Mouse (Mus musculus) liver, adult (tissue): ENCODE measurements around the gene Krtap7-1.

Experiments
- GATA4 ChIP-seq: IDR thresholded peaks from 2 replicates; pipeline ENCODE4 v1.6.1; 2014; ENCODE audit warnings: mild to moderate bottlenecking, low read length; ENCODE audit not compliant: insufficient replicate concordance

Gene Krtap7-1

GRCm38 (mm10) chr16:89508223-89508622 is at the start of gene Krtap7-1:
Gene Krtap7-1 (minus strand): TSS chr16:89508323.
- no peak for TF ChIP-seq GATA4

- TF ChIP-seq GATA4, result no peak
Measured at GRCm38 (mm10) chr16:89550298-89550697, 42.2 kb upstream of the Krtap7-1 start.

- no peak for TF ChIP-seq GATA4
Measured at GRCm38 (mm10) chr16:89538031-89538484, 29.9 kb upstream of the Krtap7-1 start.

DNA sequence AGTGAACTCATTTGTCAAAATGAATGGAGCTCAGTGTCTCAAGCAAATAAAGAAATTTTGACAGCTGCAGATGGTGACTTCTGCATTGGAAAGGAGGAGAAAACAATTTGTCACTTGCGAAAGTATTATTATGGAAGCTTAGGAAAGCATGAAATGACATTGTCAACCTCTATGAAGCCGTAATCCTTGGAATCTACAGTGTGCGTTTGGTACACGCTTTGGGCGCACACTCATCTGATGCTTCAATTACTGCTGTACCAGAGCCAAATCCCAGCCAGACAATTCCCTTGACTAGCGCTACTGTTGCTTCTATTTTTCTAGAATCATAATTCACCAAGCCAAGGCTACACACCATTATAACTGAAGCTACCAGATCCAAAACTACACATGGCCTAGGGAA is 29.2 kb upstream of the Krtap7-1 start:
- no peak for TF ChIP-seq GATA4

DNA sequence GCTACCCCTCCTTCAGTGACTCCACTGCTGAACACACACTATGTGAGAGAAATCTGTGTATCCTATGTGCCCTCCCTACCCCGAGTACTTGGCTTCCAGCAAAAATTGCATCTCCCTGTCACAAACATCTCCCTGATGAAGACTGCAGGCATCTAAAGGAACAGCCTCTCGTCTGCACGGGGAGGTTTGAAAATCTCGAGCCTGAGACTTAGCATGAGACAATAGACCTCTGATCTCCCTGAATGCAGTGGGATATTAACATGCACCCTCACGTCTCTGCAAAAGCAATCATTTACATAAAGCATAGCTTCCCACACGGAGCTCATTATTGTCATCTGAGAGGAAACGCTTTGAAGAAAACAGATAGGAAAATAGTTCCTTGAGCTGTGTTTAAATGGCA is 22.4 kb upstream of the Krtap7-1 start:
- no peak for TF ChIP-seq GATA4

DNA sequence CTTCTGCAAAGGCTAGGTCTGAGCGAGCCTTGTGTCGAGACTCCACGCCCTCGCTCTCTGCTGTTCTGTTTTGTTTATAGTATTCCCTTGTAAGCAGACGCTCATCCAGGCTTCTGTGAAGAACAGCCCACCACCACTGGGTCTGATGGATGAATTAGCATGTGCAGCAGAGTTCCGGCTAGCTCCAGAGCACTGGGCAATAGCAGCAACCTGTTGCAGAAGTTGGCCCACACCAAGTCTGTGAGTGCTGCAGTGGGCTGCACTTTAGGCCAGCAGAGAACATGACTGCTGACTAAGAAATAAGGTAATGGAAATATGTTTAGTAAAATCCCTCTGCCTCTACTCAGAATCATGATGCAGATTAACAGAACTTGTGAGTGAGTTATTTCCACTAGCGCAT is 21.7 kb upstream of the Krtap7-1 start:
- no peak for TF ChIP-seq GATA4

GRCm38 (mm10) chr16:89528380-89528779 is 20.3 kb upstream of the Krtap7-1 start:
- no peak for TF ChIP-seq GATA4

GRCm38 (mm10) chr16:89520996-89521395 is 12.9 kb upstream of the Krtap7-1 start:
- no peak for TF ChIP-seq GATA4

GRCm38 (mm10) chr16:89520555-89520954 is 12.4 kb upstream of the Krtap7-1 start:
- TF ChIP-seq GATA4, result no peak

DNA sequence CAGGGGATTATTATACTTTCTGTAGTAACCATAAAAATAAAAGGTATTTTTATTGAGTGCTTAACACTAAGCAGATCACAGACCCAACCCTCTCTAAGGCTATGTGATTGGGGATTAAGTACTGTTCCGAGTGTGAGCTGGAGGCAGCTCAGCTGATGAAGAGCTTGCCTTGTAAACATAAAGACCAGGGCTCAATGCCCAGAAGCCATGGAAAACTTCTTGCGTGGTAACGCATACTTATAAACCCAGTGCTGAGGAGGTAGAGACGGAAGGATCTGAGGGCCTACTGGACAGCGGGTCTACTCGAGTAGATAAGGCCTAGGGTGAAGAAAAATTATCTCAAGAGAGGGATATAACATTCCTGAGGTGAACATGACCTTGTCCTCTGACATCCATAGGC is 12.0 kb upstream of the Krtap7-1 start:
- TF ChIP-seq GATA4, result no peak

DNA sequence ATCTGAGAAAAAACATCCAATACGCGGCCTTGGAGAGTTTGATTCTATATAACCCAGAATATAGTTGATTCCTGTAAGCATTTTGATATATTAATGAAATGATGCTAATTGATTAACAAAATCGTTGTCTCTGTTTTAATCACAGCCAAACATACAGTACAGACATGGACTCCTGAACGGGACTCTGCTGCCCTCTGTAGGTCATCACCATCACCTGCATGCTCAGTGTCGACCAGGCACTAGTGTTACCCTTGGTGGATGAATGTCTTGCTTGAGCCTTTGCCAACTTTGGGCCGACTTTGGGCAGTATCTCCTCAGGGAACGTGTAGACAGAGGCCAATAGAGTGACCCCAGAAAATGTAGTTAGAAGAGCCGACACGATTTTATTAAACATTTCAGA is 9.5 kb upstream of the Krtap7-1 start:
- TF ChIP-seq GATA4, result no peak

- no peak for TF ChIP-seq GATA4
Measured at GRCm38 (mm10) chr16:89513431-89513830, 5.3 kb upstream of the Krtap7-1 start.

- TF ChIP-seq GATA4, result no peak
Measured at GRCm38 (mm10) chr16:89503571-89503970, 4.6 kb downstream of the Krtap7-1 start.

DNA sequence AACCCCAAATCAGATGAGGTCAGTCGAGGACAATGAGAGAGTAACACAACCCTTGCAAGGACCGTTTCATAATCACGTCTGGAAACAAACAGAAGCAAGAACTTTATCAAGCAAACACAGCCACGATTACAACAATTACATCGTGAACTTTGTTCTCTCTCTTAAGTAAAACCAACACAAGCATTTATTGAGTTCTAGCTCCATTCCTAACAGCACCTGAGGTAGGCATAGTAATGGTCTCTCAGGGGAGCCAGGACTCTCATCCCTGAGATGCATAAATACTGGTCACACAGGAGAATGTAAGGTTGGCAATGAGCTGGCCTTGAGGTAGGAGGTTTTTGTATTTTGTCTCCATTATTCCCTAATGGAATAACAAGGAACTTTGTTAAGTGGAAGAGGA is 6.3 kb downstream of the Krtap7-1 start:
- no peak for TF ChIP-seq GATA4

DNA sequence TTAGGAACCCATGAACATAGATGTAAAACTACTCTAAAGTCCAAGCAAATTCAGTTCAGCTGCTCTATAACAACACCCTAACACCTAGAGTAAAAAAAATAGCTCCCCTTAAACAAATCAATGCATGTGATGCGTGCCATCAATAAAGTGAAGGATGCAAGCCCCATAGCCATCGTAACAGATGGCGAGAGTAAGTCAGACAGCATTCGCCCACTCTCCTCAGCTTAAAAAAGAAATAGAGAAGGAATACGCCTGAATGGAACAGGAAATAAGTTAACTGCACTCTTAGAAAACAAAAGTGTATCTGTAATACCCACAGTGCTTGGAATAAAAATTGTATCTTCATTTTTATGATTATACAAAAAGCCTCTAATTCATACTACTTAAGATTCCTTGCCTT is 11.1 kb downstream of the Krtap7-1 start:
- no peak for TF ChIP-seq GATA4

DNA sequence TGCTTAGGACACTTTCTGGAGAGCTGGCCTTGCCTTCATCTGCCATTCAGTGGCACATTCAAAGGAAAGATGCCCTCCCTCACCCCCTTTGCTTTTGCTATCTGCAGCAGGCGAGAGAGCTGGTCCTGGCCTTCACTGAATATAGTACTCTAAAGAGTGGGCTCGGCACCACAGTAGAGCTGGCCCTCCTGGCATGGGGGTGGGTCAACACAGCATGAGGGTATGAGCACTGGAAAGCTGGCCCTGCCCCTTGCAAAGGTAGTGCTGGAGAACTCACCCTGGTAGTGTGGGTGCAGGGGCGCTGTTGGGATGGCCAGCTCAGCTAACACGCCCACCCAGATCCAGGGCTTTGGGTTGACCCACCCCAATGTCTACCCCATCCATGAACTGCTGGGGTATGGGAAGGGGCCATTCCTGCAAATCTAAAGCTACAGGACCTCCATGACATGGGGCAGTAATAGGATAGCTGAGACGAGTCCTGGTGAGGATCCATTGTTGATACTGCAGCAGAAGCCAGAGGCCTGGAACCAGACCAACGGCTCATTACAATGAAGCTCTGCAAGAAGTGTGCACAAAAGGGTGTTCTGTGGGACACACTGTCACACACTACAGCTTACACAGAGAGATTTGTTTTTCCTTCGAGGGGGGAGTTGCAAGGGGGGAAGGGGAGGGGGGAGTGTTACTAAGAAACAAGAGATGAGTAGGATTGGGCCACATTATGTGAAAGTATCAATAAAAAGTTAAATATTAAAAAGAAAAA is 12.5 kb downstream of the Krtap7-1 start:
- TF ChIP-seq GATA4, result no peak

- no peak for TF ChIP-seq GATA4
Measured at GRCm38 (mm10) chr16:89487852-89488251, 20.3 kb downstream of the Krtap7-1 start, which contains the start of gene Krtap8-1. Gene Krtap8-1 (minus strand): TSS chr16:89487952.
